Mouse (Mus musculus): ENCODE results near the gene Gtf2ird1. TPM values are rescaled to one million over a fixed set of nuclear protein-coding genes. Genes with fewer than 3 reads are reported as not detected.
"Not testable (repeated sequence)": the region's sequence is repeated elsewhere in the genome, so short reads cannot be mapped to it uniquely, and the experiment has no call there.

The Gtf2ird1 gene
- polyA plus RNA-seq, 1 experiment from 2014 or later: 57.3 TPM

DNA sequence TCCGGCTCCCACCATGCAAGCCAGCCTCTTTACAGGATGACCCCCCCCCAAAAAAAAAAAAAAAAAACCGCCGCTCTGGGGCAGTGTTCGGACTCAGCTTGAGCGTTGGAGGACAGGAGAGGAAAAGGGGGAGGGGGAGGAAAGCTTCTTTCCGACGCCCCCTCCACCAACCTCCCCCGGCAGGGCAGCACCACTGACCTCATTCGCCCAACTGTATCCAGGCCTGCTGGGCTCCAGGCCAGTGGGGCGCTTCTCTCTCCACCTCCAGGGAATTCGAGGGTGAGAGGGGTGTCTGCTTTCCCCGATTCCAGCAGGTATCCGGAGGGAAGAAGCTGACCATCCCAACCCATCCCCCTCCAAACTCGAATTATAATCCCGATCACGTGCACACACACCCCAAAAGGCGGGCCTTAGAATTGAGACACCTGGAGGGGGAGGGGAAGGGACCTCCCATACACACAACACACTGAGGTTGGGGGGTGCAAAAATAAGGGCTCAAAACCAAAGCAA is 547 bp downstream of the Gtf2ird1 start:
- Histone ChIP-seq H3K9ac (peak overlapping the region; percentile 81), H3K36me3 (replicated peaks; ENCODE audit: control insufficient read depth, insufficient read depth) (0 out of 2 replicates have a peak, but pooled peaks cover 3% of the 10 kb centered on the region), H3K27ac (peak overlapping the region; percentile 95), H3K27me3 (ENCODE audit: control insufficient read depth, insufficient read depth, low read length) (no peaks in the 10 kb centered on the region), H3K9me3 (ENCODE audit: control insufficient read depth, low read length) (0 out of 2 replicates have a peak, but pooled peaks cover 4% of the 10 kb centered on the region), H3K4me2 (replicated peaks) (peak overlapping the region; percentile 69), H3K4me3 (replicated peaks; ENCODE audit: low read length) (peak overlapping the region; percentile 72), H3K4me1 (replicated peaks; ENCODE audit: control insufficient read depth, insufficient read depth, low read length) (peaks cover 15% of the 10 kb centered on the region; the same call in 1 of the 2 replicates)
- under 1% methylated on average over 17 of the region's 17 CpGs for WGBS
- DNase-seq (ENCODE audit: low spot score) (peak; percentile 71), ATAC-seq (ENCODE audit: low FRiP score) (peak; percentile 64)

DNA sequence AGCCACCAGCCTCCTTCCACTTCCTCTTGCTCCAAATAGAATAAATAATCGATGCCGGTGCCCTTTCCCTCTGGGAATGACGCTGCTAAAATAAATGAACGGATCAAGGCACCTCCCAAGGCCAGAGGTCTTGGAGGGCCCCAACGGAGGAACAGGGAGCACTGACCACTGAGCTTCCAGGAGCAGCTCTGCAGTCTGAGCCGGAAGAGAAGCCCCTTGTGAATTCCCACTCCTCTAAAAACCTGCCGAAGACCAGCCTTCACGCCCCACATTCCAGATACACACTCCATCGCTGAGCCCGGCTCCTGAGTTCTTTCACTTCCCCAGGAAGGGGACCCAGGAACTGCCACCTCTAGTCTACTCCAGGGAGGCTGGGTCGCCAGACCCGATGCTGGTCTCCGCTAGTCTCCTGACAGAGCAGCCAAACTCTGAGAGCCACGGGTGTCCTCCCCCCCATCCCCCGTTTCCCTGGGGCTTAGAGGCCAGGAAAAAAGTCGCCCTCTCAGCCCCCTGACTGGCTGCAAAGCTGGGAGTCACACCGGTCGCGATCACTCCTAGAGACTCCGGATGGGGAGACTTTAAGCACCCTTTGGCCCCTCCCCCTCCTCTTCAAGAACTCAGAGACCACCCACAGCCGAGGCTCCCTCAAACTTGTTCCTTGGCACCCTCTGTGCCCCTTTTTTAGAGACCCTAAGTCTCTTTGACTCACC is 1.2 kb downstream of the Gtf2ird1 start:
- Histone ChIP-seq H3K9me3 (ENCODE audit: control insufficient read depth, low read length) (0 out of 2 replicates have a peak, but pooled peaks cover 4% of the 10 kb centered on the region), H3K9ac (peak overlapping the region; percentile 81), H3K4me3 (replicated peaks; ENCODE audit: low read length) (peak overlapping the region; percentile 72), H3K4me2 (replicated peaks) (peak overlapping the region; percentile 69), H3K27ac (peak overlapping the region; percentile 95), H3K36me3 (replicated peaks; ENCODE audit: control insufficient read depth, insufficient read depth) (0 out of 2 replicates have a peak, but pooled peaks cover 3% of the 10 kb centered on the region), H3K4me1 (replicated peaks; ENCODE audit: control insufficient read depth, insufficient read depth, low read length) (peaks cover 15% of the 10 kb centered on the region; the same call in 1 of the 2 replicates), H3K27me3 (ENCODE audit: control insufficient read depth, insufficient read depth, low read length) (no peaks in the 10 kb centered on the region)
- ATAC-seq (ENCODE audit: low FRiP score): peak; percentile 12; the same call in 1 of the 2 replicates
- WGBS: 1% methylated on average over 21 of the region's 21 CpGs
- DNase-seq (ENCODE audit: low spot score): peak; percentile 30

DNA sequence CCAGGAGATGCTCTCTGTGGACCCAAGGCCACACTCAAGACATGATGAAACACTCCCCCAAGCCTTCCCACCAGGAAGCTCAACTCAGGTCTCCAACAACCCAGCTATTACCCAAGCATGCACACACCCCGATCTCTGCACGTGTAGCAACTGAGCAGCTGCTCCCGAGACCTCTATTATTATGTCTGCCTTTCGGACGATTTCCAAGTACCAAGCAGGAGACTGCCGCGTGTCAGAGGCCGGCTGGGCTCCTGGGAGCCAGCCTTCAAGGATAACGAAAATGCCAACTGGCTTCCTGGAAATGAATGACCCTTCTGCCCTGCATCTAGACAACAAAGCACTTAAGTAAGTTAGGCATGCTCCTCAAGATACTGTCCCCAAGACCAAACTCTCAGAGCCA is 2.1 kb downstream of the Gtf2ird1 start:
- peak overlapping the region; percentile 95; the same call in 1 of the 2 replicates for H3K27ac ChIP-seq
- no peaks in the 10 kb centered on the region for H3K27me3 ChIP-seq (ENCODE audit: control insufficient read depth, insufficient read depth, low read length)
- H3K36me3 ChIP-seq (replicated peaks; ENCODE audit: control insufficient read depth, insufficient read depth): 0 out of 2 replicates have a peak, but pooled peaks cover 3% of the 10 kb centered on the region
- peak overlapping the region; percentile 81; the same call in 1 of the 2 replicates for H3K9ac ChIP-seq
- H3K4me2 ChIP-seq (replicated peaks): peak overlapping the region; percentile 69
- WGBS: 10% methylated on average over 9 of the region's 9 CpGs
- peak overlapping the region; percentile 72 for H3K4me3 ChIP-seq (replicated peaks; ENCODE audit: low read length)
- H3K4me1 ChIP-seq (replicated peaks; ENCODE audit: control insufficient read depth, insufficient read depth, low read length): peaks cover 15% of the 10 kb centered on the region; the same call in 1 of the 2 replicates
- H3K9me3 ChIP-seq (ENCODE audit: control insufficient read depth, low read length): 0 out of 2 replicates have a peak, but pooled peaks cover 4% of the 10 kb centered on the region
- ATAC-seq (ENCODE audit: low FRiP score) (no peak), DNase-seq (ENCODE audit: low spot score) (no peak)

DNA sequence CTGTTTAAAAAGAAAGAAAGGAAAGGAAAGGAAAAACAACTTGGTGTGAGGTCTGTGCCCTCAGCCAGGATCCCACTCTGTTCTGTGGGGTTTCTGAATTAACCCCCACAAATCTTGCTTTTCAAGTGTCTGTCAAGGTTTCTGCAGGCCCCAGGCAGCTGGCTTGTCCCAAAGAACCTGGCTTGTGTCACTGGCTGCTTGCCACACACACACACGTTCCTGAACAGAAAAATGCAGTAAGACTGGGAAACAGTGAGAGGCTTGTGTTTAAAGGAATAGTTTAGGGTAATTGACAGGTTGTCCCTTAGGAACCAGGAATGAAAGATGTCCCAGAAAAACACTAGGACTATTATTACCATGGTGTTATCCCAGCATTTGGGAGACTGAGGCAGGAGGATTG is 2.9 kb downstream of the Gtf2ird1 start:
- 35% methylated on average over 1 of the region's 1 CpGs for WGBS
- Histone ChIP-seq H3K4me3 (replicated peaks; ENCODE audit: low read length) (no peak overlapping the region), H3K36me3 (replicated peaks; ENCODE audit: control insufficient read depth, insufficient read depth) (0 out of 2 replicates have a peak, but pooled peaks cover 3% of the 10 kb centered on the region), H3K9me3 (ENCODE audit: control insufficient read depth, low read length) (0 out of 2 replicates have a peak, but pooled peaks cover 4% of the 10 kb centered on the region), H3K4me1 (replicated peaks; ENCODE audit: control insufficient read depth, insufficient read depth, low read length) (peaks cover 15% of the 10 kb centered on the region; the same call in 1 of the 2 replicates), H3K4me2 (replicated peaks) (peak overlapping the region; percentile 69; the same call in 1 of the 2 replicates), H3K27me3 (ENCODE audit: control insufficient read depth, insufficient read depth, low read length) (no peaks in the 10 kb centered on the region), H3K27ac (no peak overlapping the region), H3K9ac (no peak overlapping the region)
- ATAC-seq (ENCODE audit: low FRiP score) (no peak), DNase-seq (ENCODE audit: low spot score) (no peak)

DNA sequence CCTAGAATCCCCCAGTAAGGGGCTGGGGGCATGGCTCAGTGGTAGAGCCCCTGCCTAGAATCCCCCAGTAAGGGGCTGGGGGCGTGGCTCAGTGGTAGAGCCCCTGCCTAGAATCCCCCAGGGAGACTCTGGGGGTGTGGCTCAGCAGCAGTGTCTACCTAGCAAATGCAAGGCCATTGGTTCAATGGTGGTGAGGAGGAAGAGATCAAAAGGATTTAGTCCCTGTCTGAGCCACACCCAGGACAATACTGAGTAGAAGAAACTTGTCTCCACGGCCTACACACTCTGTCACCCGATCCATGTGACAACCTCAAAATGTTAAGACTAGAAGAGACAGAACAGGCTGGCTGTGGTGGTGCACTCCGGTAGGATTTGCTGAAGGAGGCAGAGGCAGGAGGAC is 9.8 kb downstream of the Gtf2ird1 start:
- H3K4me1 ChIP-seq (replicated peaks; ENCODE audit: control insufficient read depth, insufficient read depth, low read length); H3K4me3 ChIP-seq (replicated peaks; ENCODE audit: low read length); DNase-seq (ENCODE audit: low spot score); H3K27ac ChIP-seq; H3K9me3 ChIP-seq (ENCODE audit: control insufficient read depth, low read length); H3K27me3 ChIP-seq (ENCODE audit: control insufficient read depth, insufficient read depth, low read length); ATAC-seq (ENCODE audit: low FRiP score); H3K4me2 ChIP-seq (replicated peaks); H3K9ac ChIP-seq: not testable (repeated sequence)
- peaks cover 13% of the 10 kb centered on the region; the same call in 1 of the 2 replicates for H3K36me3 ChIP-seq (replicated peaks; ENCODE audit: control insufficient read depth, insufficient read depth)
- WGBS: 96% methylated on average over 4 of the region's 4 CpGs

DNA sequence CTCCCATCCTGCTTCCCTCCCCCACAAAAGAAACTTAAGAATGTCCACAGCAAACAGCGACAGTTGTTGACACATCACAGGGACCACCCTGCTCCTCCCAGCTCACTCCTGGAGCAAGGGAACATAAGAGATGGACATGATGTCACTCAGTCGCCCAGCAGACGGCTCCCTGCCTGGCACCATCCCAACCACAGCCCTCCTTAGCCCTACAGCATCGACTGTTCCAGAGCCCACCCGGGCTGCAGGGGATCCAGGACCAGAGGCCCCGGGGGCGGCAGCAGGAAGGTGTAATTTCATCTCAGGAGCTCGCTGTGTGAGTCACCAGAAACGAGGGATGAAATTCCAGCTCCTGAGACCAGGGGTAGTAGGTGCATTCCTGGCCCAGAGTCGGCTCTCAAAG is 10.6 kb downstream of the Gtf2ird1 start:
- 66% methylated on average over 10 of the region's 10 CpGs for WGBS
- Histone ChIP-seq H3K27ac (no peak overlapping the region), H3K9ac (no peak overlapping the region), H3K4me1 (replicated peaks; ENCODE audit: control insufficient read depth, insufficient read depth, low read length) (no peaks in the 10 kb centered on the region; the same call in 1 of the 2 replicates), H3K9me3 (ENCODE audit: control insufficient read depth, low read length) (0 out of 2 replicates have a peak, but pooled peaks cover 4% of the 10 kb centered on the region), H3K36me3 (replicated peaks; ENCODE audit: control insufficient read depth, insufficient read depth) (peaks cover 9% of the 10 kb centered on the region; the same call in 1 of the 2 replicates), H3K27me3 (ENCODE audit: control insufficient read depth, insufficient read depth, low read length) (no peaks in the 10 kb centered on the region), H3K4me2 (replicated peaks) (no peak overlapping the region), H3K4me3 (replicated peaks; ENCODE audit: low read length) (no peak overlapping the region)
- DNase-seq (ENCODE audit: low spot score) (no peak), ATAC-seq (ENCODE audit: low FRiP score) (no peak)

DNA sequence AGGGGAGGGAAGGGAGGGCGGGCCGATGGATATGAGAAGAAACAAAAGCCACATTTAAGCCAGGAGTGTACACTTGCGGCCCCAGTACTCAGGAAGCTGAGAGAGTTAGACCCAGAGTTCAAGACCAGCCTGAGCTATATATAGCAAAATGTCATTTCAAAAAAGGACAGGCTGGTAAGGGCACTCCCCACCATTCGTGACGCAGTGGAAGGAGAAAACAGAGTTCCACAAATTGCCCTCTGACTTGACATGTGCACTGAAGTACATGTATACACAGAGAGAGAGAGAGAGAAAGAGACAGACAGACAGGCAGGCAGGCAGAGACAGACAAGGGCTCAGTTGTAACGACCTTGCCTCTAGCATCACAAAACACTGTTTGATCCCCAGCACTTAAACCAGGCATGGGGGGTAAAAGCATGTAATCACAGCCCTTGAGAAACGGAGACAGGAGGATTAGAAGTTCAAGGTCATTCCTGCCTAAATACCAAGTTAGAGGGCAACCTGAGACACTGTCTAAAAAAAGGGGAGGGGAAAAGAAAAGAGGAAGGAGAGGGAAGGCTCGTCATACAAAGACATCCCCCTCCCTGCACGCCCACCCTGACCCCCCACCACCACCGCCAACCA is 11.2 kb downstream of the Gtf2ird1 start:
- 73% methylated on average over 10 of the region's 10 CpGs for WGBS
- Histone ChIP-seq H3K27ac (no peak overlapping the region), H3K9ac (no peak overlapping the region), H3K9me3 (ENCODE audit: control insufficient read depth, low read length) (0 out of 2 replicates have a peak, but pooled peaks cover 4% of the 10 kb centered on the region), H3K4me2 (replicated peaks) (no peak overlapping the region), H3K27me3 (ENCODE audit: control insufficient read depth, insufficient read depth, low read length) (no peaks in the 10 kb centered on the region), H3K36me3 (replicated peaks; ENCODE audit: control insufficient read depth, insufficient read depth) (peaks cover 9% of the 10 kb centered on the region; the same call in 1 of the 2 replicates), H3K4me1 (replicated peaks; ENCODE audit: control insufficient read depth, insufficient read depth, low read length) (no peaks in the 10 kb centered on the region; the same call in 1 of the 2 replicates), H3K4me3 (replicated peaks; ENCODE audit: low read length) (no peak overlapping the region)
- ATAC-seq (ENCODE audit: low FRiP score): no peak
- DNase-seq (ENCODE audit: low spot score): no peak

DNA sequence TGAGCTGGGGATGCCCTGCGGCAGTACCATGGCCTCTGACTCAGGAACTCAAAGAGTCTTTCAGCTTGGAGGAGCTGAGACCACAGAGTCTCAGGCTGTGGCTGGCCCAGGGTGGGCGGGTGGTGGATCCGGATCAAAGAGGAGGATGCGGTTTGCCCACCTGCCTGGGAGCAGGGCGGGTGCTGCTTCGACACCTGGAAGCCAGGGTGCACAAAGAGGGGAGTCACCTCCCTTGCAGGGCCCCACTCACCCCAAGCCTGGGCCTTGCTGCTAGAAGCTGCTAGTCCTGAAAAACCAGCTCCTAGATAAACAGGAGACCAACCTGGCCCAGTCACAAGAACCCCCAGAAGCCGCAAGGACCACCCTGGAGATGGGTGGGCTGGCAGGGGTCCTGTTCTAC is 12.0 kb downstream of the Gtf2ird1 start:
- no peak for DNase-seq (ENCODE audit: low spot score)
- WGBS: 100% methylated on average over 7 of the region's 7 CpGs
- H3K4me1 ChIP-seq (replicated peaks; ENCODE audit: control insufficient read depth, insufficient read depth, low read length): no peaks in the 10 kb centered on the region; the same call in 1 of the 2 replicates
- H3K4me2 ChIP-seq (replicated peaks): no peak overlapping the region
- peaks cover 9% of the 10 kb centered on the region; the same call in 1 of the 2 replicates for H3K36me3 ChIP-seq (replicated peaks; ENCODE audit: control insufficient read depth, insufficient read depth)
- no peak overlapping the region for H3K4me3 ChIP-seq (replicated peaks; ENCODE audit: low read length)
- H3K27me3 ChIP-seq (ENCODE audit: control insufficient read depth, insufficient read depth, low read length): no peaks in the 10 kb centered on the region
- no peak overlapping the region for H3K27ac ChIP-seq
- H3K9ac ChIP-seq: no peak overlapping the region
- no peak for ATAC-seq (ENCODE audit: low FRiP score)
- H3K9me3 ChIP-seq (ENCODE audit: control insufficient read depth, low read length): 0 out of 2 replicates have a peak, but pooled peaks cover 4% of the 10 kb centered on the region

DNA sequence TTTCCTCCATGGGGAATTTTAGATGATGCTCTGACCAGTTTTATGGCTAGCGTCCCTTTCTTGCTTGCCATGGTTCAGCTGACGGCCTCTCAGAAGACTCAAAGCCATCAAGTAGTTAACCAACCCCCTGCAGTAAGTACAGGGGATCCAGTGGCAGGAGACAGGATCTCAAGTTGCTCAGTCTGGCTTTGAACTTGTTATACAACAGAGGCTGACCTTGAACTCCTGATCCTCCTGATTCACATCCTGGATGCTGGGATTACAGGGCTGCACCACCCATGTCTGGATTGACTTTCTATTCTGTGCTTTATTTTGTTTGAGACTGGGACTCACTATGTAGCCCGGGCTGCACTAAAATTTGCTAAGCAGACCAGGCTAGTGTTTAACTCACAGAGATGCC is 14.4 kb downstream of the Gtf2ird1 start:
- Histone ChIP-seq H3K9ac (no peak overlapping the region), H3K27ac (no peak overlapping the region), H3K4me3 (replicated peaks; ENCODE audit: low read length) (no peak overlapping the region), H3K4me2 (replicated peaks) (no peak overlapping the region), H3K4me1 (replicated peaks; ENCODE audit: control insufficient read depth, insufficient read depth, low read length) (peaks cover 7% of the 10 kb centered on the region), H3K36me3 (replicated peaks; ENCODE audit: control insufficient read depth, insufficient read depth) (peaks cover 2% of the 10 kb centered on the region; the same call in 1 of the 2 replicates), H3K27me3 (ENCODE audit: control insufficient read depth, insufficient read depth, low read length) (no peaks in the 10 kb centered on the region), H3K9me3 (ENCODE audit: control insufficient read depth, low read length) (0 out of 2 replicates have a peak, but pooled peaks cover 4% of the 10 kb centered on the region)
- no peak for ATAC-seq (ENCODE audit: low FRiP score)
- 96% methylated on average over 3 of the region's 3 CpGs for WGBS
- no peak for DNase-seq (ENCODE audit: low spot score)
